Mouse (Mus musculus): ENCODE measurements around the gene Trim41. TPM values are rescaled to one million over a fixed set of nuclear protein-coding genes. Genes with fewer than 3 reads are reported as not detected.
"Not testable (repeated sequence)": the region's sequence is repeated elsewhere in the genome, so short reads cannot be mapped to it uniquely, and the experiment has no call there.

Gene Trim41
- polyA plus RNA-seq, 1 experiment from 2014 or later, result 7.1 TPM

DNA sequence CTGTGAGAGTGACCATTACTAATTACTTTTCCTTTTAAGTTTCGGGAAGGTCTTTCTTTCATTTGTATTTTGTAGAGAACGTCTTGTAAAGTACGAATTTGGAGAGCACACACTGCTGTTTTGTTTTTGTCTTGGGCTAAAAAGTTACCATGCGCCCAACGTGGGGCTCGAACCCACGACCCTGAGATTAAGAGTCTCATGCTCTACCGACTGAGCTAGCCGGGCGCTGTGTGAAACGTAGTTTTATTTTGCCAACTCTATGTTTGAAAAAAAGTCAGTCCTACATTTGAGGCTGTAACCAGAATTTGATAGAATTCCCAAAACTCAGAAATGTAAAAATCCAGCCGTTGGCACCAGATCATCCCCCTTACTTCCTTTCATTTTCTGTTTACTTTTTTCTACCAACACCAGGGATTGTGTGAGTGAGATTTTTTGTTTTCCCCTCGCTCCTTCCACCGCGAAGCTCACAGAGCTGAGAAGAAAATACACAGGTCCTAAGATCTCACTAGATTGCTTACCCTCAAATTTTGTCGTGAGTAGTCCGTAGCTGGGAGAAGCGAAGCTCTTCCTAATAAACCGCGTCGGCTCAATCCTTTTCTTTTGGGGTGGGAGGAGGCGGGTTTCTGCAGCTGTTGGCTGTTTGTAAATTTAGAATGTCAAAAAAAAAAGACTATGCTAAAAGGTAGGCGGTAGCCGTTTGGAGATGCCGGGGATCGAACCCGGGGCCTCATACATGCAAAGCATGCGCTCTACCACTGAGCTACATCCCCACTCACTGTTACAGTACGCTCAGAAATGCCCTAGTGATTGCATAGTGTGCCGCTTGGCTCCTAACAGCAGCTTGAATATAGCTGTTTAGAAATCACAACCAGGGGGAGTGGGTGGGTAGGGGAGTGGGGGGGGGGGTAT lies 16.8 kb upstream of the Trim41 start:
- Histone ChIP-seq H3K4me2 (replicated peaks) (peak overlapping the region; percentile 55), H3K4me1 (peaks cover 13% of the 10 kb centered on the region), H3K9ac (peak overlapping the region; percentile 51), H3K9me3 (replicated peaks) (no peaks in the 10 kb centered on the region), H3K4me3 (peak overlapping the region; percentile 45), H3K36me3 (no peaks in the 10 kb centered on the region), H3K27me3 (peaks cover 21% of the 10 kb centered on the region), H3K27ac (0 out of 2 replicates have a peak overlapping the region, but pooled peaks have one; percentile 41)
- whole genome bisulfite sequencing, result under 1% methylated on average over 30 of the region's 30 CpGs
- ATAC-seq (ENCODE audit: low FRiP score), result peak; percentile 82

DNA sequence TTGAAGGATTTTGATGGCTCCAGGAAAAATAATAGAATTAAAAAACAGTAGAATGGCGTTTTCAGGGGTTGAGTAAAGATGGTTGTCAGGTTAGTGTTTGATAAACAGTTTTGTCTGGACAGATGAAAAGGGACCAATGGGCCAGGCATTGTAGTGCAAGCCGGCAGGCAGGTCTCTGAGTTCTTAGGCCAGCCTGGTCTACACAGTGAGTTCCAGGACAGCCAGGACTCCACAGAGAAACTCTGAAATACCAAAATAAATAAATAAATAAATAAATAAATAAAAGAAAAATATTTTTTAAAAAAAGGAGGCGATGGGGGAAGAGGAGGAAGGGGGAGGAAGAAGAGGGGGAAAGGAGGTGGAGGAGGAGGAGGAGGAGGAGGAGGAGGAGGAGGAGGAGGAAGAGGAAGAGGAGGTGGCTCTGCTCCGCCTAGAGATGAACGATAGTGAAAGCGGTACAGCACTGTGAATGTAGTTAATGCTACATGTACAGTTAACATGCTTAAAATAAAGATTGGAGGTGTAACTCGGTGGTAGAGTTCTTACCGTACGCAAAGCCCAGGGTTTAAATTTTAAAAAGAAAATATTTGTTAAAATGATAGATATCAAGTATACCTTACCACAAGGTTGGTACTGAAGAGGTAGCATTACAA lies 16.1 kb upstream of the Trim41 start:
- no peak for ATAC-seq (ENCODE audit: low FRiP score)
- peak overlapping the region; percentile 55 for H3K4me2 ChIP-seq (replicated peaks)
- H3K9ac ChIP-seq, result no peak overlapping the region
- H3K27me3 ChIP-seq, result peaks cover 19% of the 10 kb centered on the region
- H3K4me1 ChIP-seq, result peaks cover 7% of the 10 kb centered on the region
- peak overlapping the region; percentile 45 for H3K4me3 ChIP-seq
- H3K27ac ChIP-seq, result no peak overlapping the region
- H3K36me3 ChIP-seq, result no peaks in the 10 kb centered on the region
- 45% methylated on average over 9 of the region's 9 CpGs for WGBS
- no peaks in the 10 kb centered on the region for H3K9me3 ChIP-seq (replicated peaks)

DNA sequence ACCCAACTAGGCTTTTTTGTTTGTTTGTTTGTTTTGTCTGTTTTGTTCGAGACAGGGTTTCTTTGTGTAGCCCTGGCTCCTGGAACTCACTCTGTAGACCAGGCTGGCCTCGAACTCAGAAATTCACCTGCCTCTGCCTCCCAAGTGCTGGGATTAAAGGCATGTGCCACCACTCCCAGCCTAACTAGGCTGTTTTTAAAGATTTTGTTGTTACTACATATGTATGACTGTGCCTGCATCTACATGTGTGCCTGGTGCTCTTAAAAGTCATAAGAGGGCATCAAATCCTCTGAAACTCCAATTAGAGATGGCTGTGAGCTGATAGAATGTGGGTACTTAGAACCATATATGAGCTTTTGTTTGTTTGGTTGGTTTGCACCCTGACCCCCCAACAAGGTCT lies 14.1 kb upstream of the Trim41 start:
- Histone ChIP-seq H3K4me3 (no peak overlapping the region), H3K4me1 (peaks cover 3% of the 10 kb centered on the region; the same call in 1 of the 2 replicates), H3K36me3 (no peaks in the 10 kb centered on the region), H3K27me3 (peaks cover 15% of the 10 kb centered on the region), H3K27ac (no peak overlapping the region), H3K4me2 (replicated peaks) (no peak overlapping the region), H3K9ac (no peak overlapping the region), H3K9me3 (replicated peaks) (no peaks in the 10 kb centered on the region)
- no peak for ATAC-seq (ENCODE audit: low FRiP score)
- WGBS, result 82% methylated on average over 2 of the region's 2 CpGs

DNA sequence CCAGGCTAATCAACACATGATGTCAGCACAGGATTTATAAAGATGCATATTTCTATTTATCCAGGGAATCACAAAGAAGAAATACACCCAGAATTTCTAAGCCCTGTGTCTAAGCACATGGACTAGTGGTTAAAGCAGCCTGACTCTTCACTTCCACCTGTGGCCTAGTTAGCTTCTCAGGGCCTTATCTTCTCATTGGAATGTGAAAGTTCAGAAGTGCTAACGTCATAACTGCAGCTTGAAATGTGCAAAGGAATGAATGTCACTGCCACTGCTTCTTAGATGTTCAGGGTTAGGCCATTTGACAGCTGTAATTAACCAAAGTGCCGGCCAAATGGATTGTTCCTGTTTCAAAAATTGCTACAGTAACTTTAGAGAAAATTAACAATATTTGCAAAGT lies 13.1 kb upstream of the Trim41 start:
- peaks cover 7% of the 10 kb centered on the region for H3K27me3 ChIP-seq
- ATAC-seq (ENCODE audit: low FRiP score), result no peak

DNA sequence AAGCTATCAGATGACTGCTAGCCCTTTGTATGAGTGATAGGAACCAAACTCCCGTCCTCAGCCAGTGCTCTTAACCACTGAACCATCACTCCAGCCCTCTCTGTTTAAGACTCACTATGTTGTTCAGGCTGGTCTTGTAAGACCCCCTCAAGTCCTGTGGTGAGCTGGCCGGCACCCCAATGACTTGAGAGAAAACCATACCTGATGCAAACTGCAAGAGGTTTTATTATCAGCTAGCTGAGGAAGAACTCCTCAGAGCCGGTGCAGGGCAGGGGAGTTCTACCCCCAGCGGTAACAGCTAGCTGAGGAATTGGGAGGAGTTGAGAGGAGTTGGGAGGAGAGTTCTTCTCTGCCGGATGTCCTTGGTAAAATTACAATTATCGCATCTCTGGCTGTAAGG lies 10.8 kb upstream of the Trim41 start:
- Histone ChIP-seq H3K9ac (no peak overlapping the region), H3K36me3 (no peaks in the 10 kb centered on the region), H3K4me1 (peaks cover 13% of the 10 kb centered on the region), H3K9me3 (replicated peaks) (no peaks in the 10 kb centered on the region), H3K27me3 (peaks cover 20% of the 10 kb centered on the region), H3K4me3 (no peak overlapping the region), H3K4me2 (replicated peaks) (no peak overlapping the region), H3K27ac (no peak overlapping the region)
- ATAC-seq (ENCODE audit: low FRiP score), result no peak
- 76% methylated on average over 6 of the region's 6 CpGs for WGBS

More for the DNA sequence above, 13.1 kb upstream of the Trim41 start:
- H3K4me2 ChIP-seq (replicated peaks), result no peak overlapping the region
- H3K27ac ChIP-seq, result no peak overlapping the region
- no peaks in the 10 kb centered on the region for H3K36me3 ChIP-seq
- no peak overlapping the region for H3K4me3 ChIP-seq
- 77% methylated on average over 2 of the region's 2 CpGs for WGBS
- H3K9ac ChIP-seq, result no peak overlapping the region
- no peaks in the 10 kb centered on the region for H3K9me3 ChIP-seq (replicated peaks)
- peaks cover 3% of the 10 kb centered on the region; the same call in 1 of the 2 replicates for H3K4me1 ChIP-seq

DNA sequence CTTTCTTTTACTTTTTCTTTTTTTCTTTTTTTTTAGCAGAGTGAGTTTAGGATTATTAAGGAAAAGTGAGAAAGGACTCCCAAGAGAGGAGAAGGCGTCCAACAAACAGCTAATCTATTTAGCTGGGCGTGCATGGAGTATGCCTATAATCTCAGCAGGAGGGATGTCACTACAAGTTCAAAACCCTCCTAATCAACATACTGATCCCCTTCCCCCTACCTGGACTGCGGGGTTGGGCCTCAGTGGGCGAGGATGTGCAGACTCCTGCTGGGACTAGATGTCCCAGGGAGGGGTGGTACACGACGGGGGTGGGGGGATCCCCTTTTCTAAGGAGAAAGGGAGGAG lies 9.6 kb upstream of the Trim41 start:
- WGBS, result 1% methylated on average over 6 of the region's 6 CpGs
- Histone ChIP-seq H3K27me3 (peaks cover 26% of the 10 kb centered on the region), H3K4me1 (peaks cover 13% of the 10 kb centered on the region), H3K36me3 (no peaks in the 10 kb centered on the region), H3K27ac (no peak overlapping the region), H3K9ac (peak overlapping the region; percentile 45; the same call in 1 of the 2 replicates), H3K9me3 (replicated peaks) (no peaks in the 10 kb centered on the region), H3K4me2 (replicated peaks) (peak overlapping the region; percentile 59), H3K4me3 (peak overlapping the region; percentile 41)
- ATAC-seq (ENCODE audit: low FRiP score), result 0 out of 2 replicates have a peak, but pooled peaks have one; percentile 44

DNA sequence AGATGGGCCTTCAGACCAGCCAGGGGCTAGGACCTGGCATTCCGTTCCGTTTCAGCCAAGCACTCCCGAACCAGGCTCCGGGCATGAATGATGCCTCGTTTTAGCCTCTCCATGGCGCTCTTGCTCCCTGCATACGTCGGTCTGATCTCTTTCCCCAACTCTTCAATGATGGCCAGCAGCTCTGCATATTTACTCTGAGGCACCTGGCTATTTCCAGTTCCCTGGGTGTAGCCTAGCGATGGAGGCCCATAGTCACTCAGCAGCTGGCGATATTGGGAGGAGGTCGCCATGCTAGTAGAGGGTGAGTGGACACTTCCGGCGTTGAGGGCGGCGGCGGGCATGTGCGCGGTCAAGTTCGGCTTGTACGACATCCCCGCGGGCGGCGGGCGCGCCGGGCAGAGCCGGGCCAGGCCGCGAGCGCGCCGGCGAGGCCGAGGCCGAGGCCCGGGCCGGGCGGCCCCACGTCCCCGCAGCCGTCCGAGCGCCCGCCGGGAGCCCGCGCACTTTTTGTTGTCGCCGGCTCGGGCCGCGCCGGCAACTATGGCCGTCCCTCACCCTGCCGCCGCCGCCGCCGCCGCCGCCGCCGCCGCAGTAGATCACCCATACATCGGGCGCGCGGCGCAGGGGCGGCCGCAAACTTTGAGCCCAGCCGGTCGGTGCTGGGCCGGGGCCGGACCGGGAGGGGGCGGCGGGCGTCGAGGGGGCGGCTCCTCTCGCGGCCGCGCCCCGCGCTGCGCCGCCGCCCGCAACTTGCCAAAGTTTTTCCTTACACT lies 9.0 kb upstream of the Trim41 start, which contains the start of the genes Trim7 and Gm12184:
Gene Trim7, plus strand, starts transcription at position 162 of the 773 bp plus-strand sequence.
Gene Gm12184, minus strand, starts transcription at position 677 of the 773 bp plus-strand sequence.
- under 1% methylated on average over 32 of the region's 92 CpGs for WGBS
- peak within 1 kb of the TSS; percentile 45; the same call in 1 of the 2 replicates for H3K9ac ChIP-seq
- H3K4me3 ChIP-seq, result peak within 1 kb of the TSS; percentile 41
- H3K9me3 ChIP-seq (replicated peaks); H3K36me3 ChIP-seq: not testable (repeated sequence)
- peaks cover 26% of the 10 kb centered on the region for H3K27me3 ChIP-seq
- peaks cover 13% of the 10 kb centered on the region for H3K4me1 ChIP-seq
- H3K4me2 ChIP-seq (replicated peaks), result peak within 1 kb of the TSS; percentile 59
- peak; percentile 80 for ATAC-seq (ENCODE audit: low FRiP score)
- 0 out of 2 replicates have a peak within 1 kb of the TSS, but pooled peaks have one; percentile 40 for H3K27ac ChIP-seq

DNA sequence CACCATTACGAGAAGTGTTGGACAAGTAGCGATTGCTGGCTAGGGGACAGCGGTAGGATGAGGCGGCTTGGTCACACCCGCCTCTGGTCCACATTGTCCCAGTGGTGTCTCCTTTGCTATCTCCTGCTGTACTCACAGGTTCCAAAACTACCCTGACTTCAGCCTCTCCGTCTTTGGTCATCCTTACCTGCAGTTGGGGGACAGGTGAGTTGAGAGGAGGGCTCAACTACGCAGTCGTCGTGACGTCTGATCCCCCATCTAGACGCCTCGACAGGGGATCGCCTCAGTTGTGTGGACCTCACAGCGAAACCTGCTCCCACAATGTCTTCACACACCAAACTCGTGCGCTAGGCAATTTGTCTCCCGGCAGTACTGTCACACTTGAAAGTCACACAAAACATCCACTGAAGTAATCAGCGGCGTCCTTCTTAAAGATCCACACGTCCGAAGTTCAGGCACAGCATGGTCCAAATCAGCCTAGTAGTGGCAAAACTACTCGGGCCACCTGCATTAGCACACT lies 7.2 kb upstream of the Trim41 start:
- H3K4me3 ChIP-seq, result peak overlapping the region; percentile 32
- peaks cover 26% of the 10 kb centered on the region for H3K27me3 ChIP-seq
- no peaks in the 10 kb centered on the region for H3K9me3 ChIP-seq (replicated peaks)
- no peak overlapping the region for H3K9ac ChIP-seq
- no peak for ATAC-seq (ENCODE audit: low FRiP score)
- H3K4me2 ChIP-seq (replicated peaks), result peak overlapping the region; percentile 49
- 4% methylated on average over 22 of the region's 22 CpGs for WGBS
- no peak overlapping the region for H3K27ac ChIP-seq
- peaks cover 13% of the 10 kb centered on the region for H3K4me1 ChIP-seq
- H3K36me3 ChIP-seq, result no peaks in the 10 kb centered on the region

DNA sequence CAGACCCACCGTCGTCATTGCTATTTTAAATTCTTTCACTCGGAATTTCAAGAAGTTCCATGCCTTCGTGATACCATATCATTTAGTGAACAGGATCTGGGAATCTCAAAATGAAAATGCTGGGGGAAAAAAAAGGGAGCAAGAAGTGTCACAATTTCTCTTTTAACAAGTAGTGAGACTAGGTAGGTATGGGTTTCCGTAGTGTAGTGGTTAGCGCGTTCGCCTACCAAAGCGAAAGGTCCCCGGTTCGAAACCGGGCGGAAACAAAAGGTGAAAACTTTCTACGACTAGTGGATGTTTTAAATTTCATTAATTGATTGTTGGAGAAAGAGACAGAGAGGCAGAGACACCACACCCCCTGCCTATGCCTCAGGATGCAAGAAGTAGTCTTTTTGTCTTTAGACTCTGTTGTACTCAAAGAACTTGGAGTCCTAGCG lies 6.4 kb upstream of the Trim41 start:
- no peak for ATAC-seq (ENCODE audit: low FRiP score)
- H3K9me3 ChIP-seq (replicated peaks), result no peaks in the 10 kb centered on the region
- H3K36me3 ChIP-seq, result no peaks in the 10 kb centered on the region
- peak overlapping the region; percentile 32 for H3K4me3 ChIP-seq
- no peak overlapping the region for H3K27ac ChIP-seq
- H3K4me2 ChIP-seq (replicated peaks), result peak overlapping the region; percentile 49
- no peak overlapping the region for H3K9ac ChIP-seq
- H3K27me3 ChIP-seq, result peaks cover 26% of the 10 kb centered on the region
- peaks cover 15% of the 10 kb centered on the region for H3K4me1 ChIP-seq
- under 1% methylated on average over 15 of the region's 15 CpGs for WGBS

DNA sequence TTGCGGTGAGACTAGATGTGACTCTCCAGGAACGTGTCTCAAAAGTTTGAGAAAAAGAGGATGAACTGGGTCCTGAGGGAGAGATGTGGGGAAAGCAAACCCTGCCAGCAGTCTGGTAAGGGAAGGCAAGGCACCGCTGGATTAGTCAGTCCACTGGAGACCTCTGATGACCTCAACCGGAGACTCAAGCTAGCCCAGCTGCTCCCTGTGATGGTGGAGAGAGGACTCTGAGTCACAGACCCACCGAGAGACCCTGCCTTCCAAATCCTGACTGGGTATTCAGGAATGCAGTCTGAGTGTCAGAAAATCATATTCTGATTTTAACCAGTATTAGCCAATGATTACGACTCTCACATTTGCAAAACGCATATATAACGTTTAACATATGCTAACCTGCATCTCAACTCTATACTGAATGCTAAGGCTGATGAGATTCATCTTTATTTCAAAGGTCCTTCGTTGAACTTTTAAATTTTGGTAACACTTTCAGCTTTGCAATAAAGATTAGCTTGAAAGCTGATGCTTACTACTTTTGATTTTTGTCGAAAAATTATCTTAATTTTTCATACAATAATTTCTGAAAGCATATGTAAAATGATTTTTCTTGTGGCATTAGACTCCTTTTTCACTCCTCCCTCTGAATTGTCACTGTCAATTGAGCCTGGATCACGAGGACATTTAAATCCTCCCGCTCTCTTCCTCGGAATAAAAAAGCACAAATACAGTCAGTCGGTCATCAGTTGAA lies 5.8 kb upstream of the Trim41 start:
- Histone ChIP-seq H3K4me2 (replicated peaks) (peak overlapping the region; percentile 49), H3K4me1 (peaks cover 15% of the 10 kb centered on the region), H3K9me3 (replicated peaks) (no peaks in the 10 kb centered on the region), H3K36me3 (no peaks in the 10 kb centered on the region), H3K4me3 (peak overlapping the region; percentile 32), H3K27ac (no peak overlapping the region), H3K27me3 (peaks cover 24% of the 10 kb centered on the region), H3K9ac (no peak overlapping the region)
- ATAC-seq (ENCODE audit: low FRiP score), result no peak
- WGBS, result 29% methylated on average over 14 of the region's 14 CpGs

DNA sequence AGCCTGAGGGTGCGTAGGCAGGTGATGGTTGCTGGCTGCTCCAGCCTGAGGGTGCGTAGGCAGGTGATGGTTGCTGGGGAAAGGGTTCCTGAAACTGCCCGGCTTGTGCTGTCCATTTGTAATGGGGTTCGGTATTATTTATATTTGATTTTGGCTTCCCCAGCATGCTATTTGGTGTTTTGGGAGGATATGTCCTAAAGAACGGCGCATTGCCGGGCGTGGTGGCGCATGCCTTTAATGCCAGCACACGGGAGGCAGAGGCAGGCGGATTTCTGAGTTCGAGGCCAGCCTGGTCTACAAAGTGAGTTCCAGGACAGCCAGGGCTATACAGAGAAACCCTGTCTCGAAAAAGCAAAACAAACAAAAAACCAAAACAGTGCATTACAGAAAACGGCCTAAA lies 4.1 kb upstream of the Trim41 start:
- Histone ChIP-seq H3K4me1 (peaks cover 13% of the 10 kb centered on the region), H3K27me3 (peaks cover 22% of the 10 kb centered on the region)
- H3K4me2 ChIP-seq (replicated peaks); H3K4me3 ChIP-seq; ATAC-seq (ENCODE audit: low FRiP score); H3K9ac ChIP-seq; H3K9me3 ChIP-seq (replicated peaks); H3K27ac ChIP-seq; H3K36me3 ChIP-seq: not testable (repeated sequence)
- WGBS, result 78% methylated on average over 14 of the region's 14 CpGs
